Mouse (Mus musculus) CH12.LX (cell line): Measurements from ENCODE around the gene Rab23. TPM values are rescaled to one million over a fixed set of nuclear protein-coding genes. Genes with fewer than 3 reads are reported as not detected.

Experiments
- DNase-seq: peaks from one replicate; pipeline ENCODE4 v3.0.0-alpha.2; 2013; ENCODE audit errors: extremely low read depth
- H3K27ac ChIP-seq: 2 replicates; pipeline ENCODE4 v1.5.1; 2012; ENCODE audit warnings: low read depth, mild to moderate bottlenecking, control low read depth, moderate library complexity; ENCODE audit not compliant: insufficient read depth
- H3K27me3 ChIP-seq: replicated peaks from 2 replicates; pipeline ENCODE3; 2012; ENCODE audit warnings: inconsistent platforms
- H3K36me3 ChIP-seq, 2 experiments: replicated peaks in 1 of 2; 2 replicates each; pipeline versions ENCODE3 to v1.6.1; 2012; ENCODE audit warnings: inconsistent platforms in 1 of 2, low read length in 1 of 2, mild to moderate bottlenecking in 1 of 2, mixed read lengths in 1 of 2, moderate library complexity in 1 of 2; ENCODE audit not compliant: control insufficient read depth in 1 of 2, insufficient read depth in 1 of 2
- H3K4me1 ChIP-seq, 2 experiments: 2 replicates each; pipeline ENCODE4 v1.6.1; 2012; ENCODE audit warnings: inconsistent platforms in 1 of 2, moderate library complexity in 1 of 2; ENCODE audit not compliant: insufficient read depth in 2 of 2, control insufficient read depth in 1 of 2
- H3K4me2 ChIP-seq: 2 replicates; pipeline ENCODE4 v1.6.1; 2012; ENCODE audit warnings: low read depth, mild to moderate bottlenecking, control low read depth; ENCODE audit not compliant: poor library complexity, insufficient read depth, severe bottlenecking
- H3K4me3 ChIP-seq, 3 experiments: fragments of 150-350 bp in 1 of 3; sonication (generic) in 1 of 3; replicated peaks in 1 of 3; 2 replicates each; pipeline versions ENCODE3 to v1.5.1; 2011 to 2012; ENCODE audit warnings: low read depth in 2 of 3, low read length in 2 of 3, mild to moderate bottlenecking in 2 of 3, moderate library complexity in 2 of 3, control low read depth in 1 of 3, improper control_type of control experiment in 1 of 3, inconsistent platforms in 1 of 3, mixed read lengths in 1 of 3; ENCODE audit not compliant: poor library complexity in 1 of 3
- H3K79me2 ChIP-seq: replicated peaks from 2 replicates; pipeline ENCODE4 v1.6.1; 2012; ENCODE audit warnings: mild to moderate bottlenecking, moderate library complexity; ENCODE audit not compliant: control insufficient read depth, poor library complexity, insufficient read depth, severe bottlenecking; ENCODE audit errors: extremely low read depth
- H3K9ac ChIP-seq: 2 replicates; pipeline ENCODE4 v1.6.1; 2012; ENCODE audit warnings: low read depth, mild to moderate bottlenecking, control low read depth, moderate library complexity; ENCODE audit not compliant: insufficient read depth
- H3K9me3 ChIP-seq: replicated peaks from 2 replicates; pipeline ENCODE3; 2012; ENCODE audit warnings: low read length, inconsistent platforms, mixed read lengths
- CHD1 ChIP-seq: IDR thresholded peaks from 2 replicates; pipeline ENCODE4 v1.6.1; 2012; ENCODE audit warnings: low read depth, low read length, improper control_type of control experiment, inconsistent platforms
- CHD2 ChIP-seq: IDR thresholded peaks from 2 replicates; pipeline ENCODE4 v1.6.1; 2011; ENCODE audit warnings: low read length, improper control_type of control experiment
- CTCF ChIP-seq, 2 experiments: IDR thresholded peaks in 1 of 2; conservative IDR thresholded peaks in 1 of 2; 2 replicates each; pipeline ENCODE4 v1.5.1; 2011 to 2012; ENCODE audit warnings: low read depth in 2 of 2, low read length in 2 of 2, improper control_type of control experiment in 1 of 2, inconsistent platforms in 1 of 2, mild to moderate bottlenecking in 1 of 2, moderate library complexity in 1 of 2
- EP300 ChIP-seq: IDR thresholded peaks from 2 replicates; pipeline ENCODE4 v1.6.1; 2011; ENCODE audit warnings: low read length, improper control_type of control experiment
- ETS1 ChIP-seq: conservative IDR thresholded peaks from 2 replicates; pipeline ENCODE4 v1.6.1; 2012; ENCODE audit warnings: low read depth, mild to moderate bottlenecking, inconsistent platforms, low read length, improper control_type of control experiment, moderate library complexity
- GABPA ChIP-seq: IDR thresholded peaks from 2 replicates; pipeline ENCODE4 v1.6.1; 2012; ENCODE audit warnings: low read depth, low read length, improper control_type of control experiment, inconsistent platforms; ENCODE audit not compliant: insufficient replicate concordance
- HCFC1 ChIP-seq: IDR thresholded peaks from 2 replicates; pipeline ENCODE4 v1.6.1; 2012; ENCODE audit warnings: low read depth, mild to moderate bottlenecking, inconsistent platforms, low read length, improper control_type of control experiment
- IRF4 ChIP-seq: IDR thresholded peaks from 2 replicates; pipeline ENCODE4 v1.6.1; 2014; ENCODE audit warnings: low read depth, mild to moderate bottlenecking, inconsistent platforms, low read length, improper control_type of control experiment
- JUN ChIP-seq: IDR thresholded peaks from 2 replicates; pipeline ENCODE4 v1.6.1; 2011; ENCODE audit warnings: low read depth, mild to moderate bottlenecking, low read length, improper control_type of control experiment, moderate library complexity; ENCODE audit not compliant: insufficient read depth
- MXI1 ChIP-seq: IDR thresholded peaks from 2 replicates; pipeline ENCODE4 v1.6.1; 2011; ENCODE audit warnings: mild to moderate bottlenecking, low read depth, low read length, improper control_type of control experiment
- NRF1 ChIP-seq: IDR thresholded peaks from 2 replicates; pipeline ENCODE4 v1.6.1; 2014; ENCODE audit warnings: low read depth, mild to moderate bottlenecking, inconsistent platforms, low read length, improper control_type of control experiment, moderate library complexity
- POLR2A ChIP-seq: IDR thresholded peaks from 2 replicates; pipeline ENCODE4 v1.6.1; 2011; ENCODE audit warnings: low read depth, mild to moderate bottlenecking, improper control_type of control experiment, low read length
- POLR2AphosphoS2 ChIP-seq: IDR thresholded peaks from 2 replicates; pipeline ENCODE4 v1.6.1; 2011; ENCODE audit warnings: low read depth, low read length, improper control_type of control experiment
- SIN3A ChIP-seq: IDR thresholded peaks from 2 replicates; pipeline ENCODE4 v1.6.1; 2012; ENCODE audit warnings: low read length, improper control_type of control experiment, inconsistent platforms
- SMC3 ChIP-seq: IDR thresholded peaks from 2 replicates; pipeline ENCODE4 v1.6.1; 2011; ENCODE audit warnings: low read depth, low read length, improper control_type of control experiment
- TBP ChIP-seq: conservative IDR thresholded peaks from 2 replicates; pipeline ENCODE4 v1.6.1; 2011; ENCODE audit warnings: low read depth, low read length, improper control_type of control experiment
- TCF12 ChIP-seq: IDR thresholded peaks from 2 replicates; pipeline ENCODE4 v1.6.1; 2014; ENCODE audit warnings: low read depth, mild to moderate bottlenecking, inconsistent platforms, low read length, improper control_type of control experiment
- USF2 ChIP-seq: conservative IDR thresholded peaks from 2 replicates; pipeline ENCODE4 v1.6.1; 2011; ENCODE audit warnings: low read depth, low read length, improper control_type of control experiment
- ZC3H11A ChIP-seq: IDR thresholded peaks from 2 replicates; pipeline ENCODE4 v1.6.1; 2012; ENCODE audit warnings: low read depth, mild to moderate bottlenecking, inconsistent platforms, low read length, improper control_type of control experiment
- ZKSCAN1 ChIP-seq: IDR thresholded peaks from 2 replicates; pipeline ENCODE4 v1.6.1; 2012; ENCODE audit warnings: low read depth, inconsistent platforms, low read length, improper control_type of control experiment, borderline replicate concordance
- dilution Hi-C: fragments of 300-500 bp; cut with MboI; formaldehyde crosslinking; loops from 2 replicates; pipeline ENCODE4 v1.14.3; 2020; ENCODE audit warnings: low sequenced_read_pairs; ENCODE audit not compliant: extremely low pct_unique_long_range_greater_than_20kb, extremely low pct_ligation_motif_present
- in situ Hi-C: fragments of 300-500 bp; cut with MboI; formaldehyde crosslinking; loops from 3 replicates; pipeline ENCODE4 v1.14.3; 2019; ENCODE audit warnings: low sequenced_read_pairs, low pct_ligation_motif_present, low pct_unique_long_range_greater_than_20kb, mixed read lengths
- polyA plus RNA-seq: library from polyadenylated mRNA; unstranded; fragments of >175 nt; gene quantifications from 2 replicates; pipeline ENCODE4 v1.2.1, GENCODE M21; 2012; ENCODE audit warnings: low read depth; ENCODE audit not compliant: insufficient read length
- total RNA-seq, 2 experiments: library from RNA; depleted of rRNA; stranded (reverse); fragments of 300-350 nt in 1 of 2; fragments of >200 nt in 1 of 2; gene quantifications; 2 replicates each; pipeline ENCODE4 v1.2.3; 2012 to 2014

Gene Rab23
- total and polyA plus RNA-seq, 3 experiments, result 5.8 to 17.6 (median 6.7) TPM

DNA sequence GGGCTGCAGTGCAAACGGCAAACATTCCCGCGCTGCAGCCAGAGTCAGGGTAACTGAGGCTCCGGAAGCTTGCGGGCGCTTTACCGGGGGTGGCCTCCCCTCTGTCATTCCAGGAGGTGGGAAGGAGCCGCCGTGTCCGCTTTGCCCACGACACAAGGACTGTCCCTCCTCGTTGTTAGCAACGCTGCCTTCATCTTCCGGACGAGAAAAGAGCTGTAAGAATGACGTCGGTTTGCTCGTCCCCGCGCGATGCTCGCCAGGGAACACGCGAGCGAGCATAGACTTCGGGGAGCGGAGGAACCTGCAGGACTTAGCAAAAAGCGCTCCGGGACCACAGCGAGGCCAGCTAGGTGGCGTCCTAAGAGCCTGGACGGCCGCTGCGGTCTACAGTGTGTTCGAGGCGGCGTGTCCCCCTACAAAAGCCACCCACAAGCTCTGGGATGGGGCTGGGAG, 49.5 kb upstream of the Rab23 start:
- Histone ChIP-seq H3K4me2 (peak overlapping the region; percentile 65), H3K9ac (peak overlapping the region; percentile 75), H3K4me3 (peak overlapping the region; percentile 56 to 87 (median 64)), H3K79me2 (peaks cover 6% of the 10 kb centered on the region), H3K4me1 (peaks cover 9 to 14% of the 10 kb centered on the region in 2 experiments), H3K27ac (peak overlapping the region; percentile 12; the same call in 1 of the 2 replicates), H3K9me3 (no peaks in the 10 kb centered on the region), H3K27me3 (no peaks in the 10 kb centered on the region), H3K36me3 (peaks cover 24 to 35% of the 10 kb centered on the region in 2 experiments)
- dilution Hi-C loops, result no loop called here
- TF ChIP-seq CTCF (conservative IDR thresholded peaks at IDR 0.05 in 1 of 2, IDR thresholded peaks at IDR 0.05 in 1 of 2; ENCODE audit: low read depth in 2 of 2, low read length in 2 of 2) (peak in 1 of 2 experiments; percentile 45; a peak in 2 of 4 replicates), SMC3 (no peak), TBP (0 out of 2 replicates have a peak, but pooled peaks have one; percentile 11)
- in situ Hi-C loops, result no loop called here
- peak; percentile 77 for DNase-seq

DNA sequence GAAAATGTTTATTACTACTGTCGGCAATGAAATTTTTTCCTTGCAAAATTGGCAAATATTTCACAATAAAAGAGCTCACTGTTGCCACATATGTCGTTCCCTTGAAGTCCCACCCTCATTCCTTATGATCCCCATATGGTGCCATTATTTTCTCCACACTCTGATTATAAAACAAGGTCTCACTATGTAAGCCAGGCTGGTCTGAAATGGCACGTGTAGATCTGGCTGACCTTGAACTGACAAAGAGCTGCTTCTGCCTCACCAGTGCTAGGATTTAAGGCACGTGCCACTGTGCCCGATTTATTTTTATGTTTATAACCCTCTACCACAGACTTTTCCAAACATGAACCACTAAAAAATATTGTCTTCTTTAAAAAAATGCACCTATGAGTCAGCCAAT, 48.2 kb upstream of the Rab23 start:
- H3K9ac ChIP-seq, result no peak overlapping the region
- H3K79me2 ChIP-seq, result peaks cover 6% of the 10 kb centered on the region
- no peak for DNase-seq
- TF ChIP-seq CHD1, result no peak
- no peak for TF ChIP-seq ETS1
- no peak for TF ChIP-seq POLR2A
- no peak for TF ChIP-seq JUN
- no peak for TF ChIP-seq USF2
- TF ChIP-seq IRF4, result no peak
- no peak for TF ChIP-seq GABPA
- no peak for TF ChIP-seq ZKSCAN1
- TF ChIP-seq SMC3, result no peak
- no peak for TF ChIP-seq TBP
- TF ChIP-seq POLR2AphosphoS2, result no peak
- TF ChIP-seq NRF1, result no peak
- no peak for TF ChIP-seq CHD2
- TF ChIP-seq MXI1, result no peak
- TF ChIP-seq TCF12, result no peak
- TF ChIP-seq EP300, result no peak
- TF ChIP-seq HCFC1, result no peak
- TF ChIP-seq ZC3H11A, result no peak
- no peak for TF ChIP-seq SIN3A
- dilution Hi-C loops, result no loop called here
- no peak overlapping the region for H3K4me2 ChIP-seq
- no peaks in the 10 kb centered on the region for H3K9me3 ChIP-seq
- no peak overlapping the region for H3K4me3 ChIP-seq
- in situ Hi-C loops, result no loop called here
- no peak overlapping the region for H3K27ac ChIP-seq
- H3K36me3 ChIP-seq, result peaks cover 13 to 22% of the 10 kb centered on the region in 2 experiments
- peaks cover 9 to 14% of the 10 kb centered on the region in 2 experiments for H3K4me1 ChIP-seq
- no peaks in the 10 kb centered on the region for H3K27me3 ChIP-seq
